Mouse (Mus musculus): ENCODE measurements around the gene N4bp2l2.

Gene N4bp2l2

GRCm38 (mm10) chr5:150583622-150584336 lies 82.2 kb downstream of the N4bp2l2 start:
- Histone ChIP-seq H3K4me3 (replicated peaks; ENCODE audit: low read length) (no peak overlapping the region), H3K27me3 (ENCODE audit: insufficient read depth, low read length) (0 out of 2 replicates have a peak, but pooled peaks cover 2% of the 10 kb centered on the region), H3K9me3 (ENCODE audit: low read length) (no peaks in the 10 kb centered on the region), H3K36me3 (ENCODE audit: insufficient read depth, low read length) (no peaks in the 10 kb centered on the region), H3K4me1 (replicated peaks; ENCODE audit: low read depth, low read length) (no peaks in the 10 kb centered on the region)
- TF ChIP-seq POU5F1 (IDR thresholded peaks at IDR 0.05; ENCODE audit: borderline replicate concordance, low read length) (no peak), CTCF (conservative IDR thresholded peaks at IDR 0.05; ENCODE audit: low read length) (no peak), NANOG (IDR thresholded peaks at IDR 0.05; ENCODE audit: borderline replicate concordance, low read length) (no peak)

GRCm38 (mm10) chr5:150583181-150583580 lies 82.8 kb downstream of the N4bp2l2 start:
- Histone ChIP-seq H3K36me3 (ENCODE audit: insufficient read depth, low read length) (no peaks in the 10 kb centered on the region), H3K4me1 (replicated peaks; ENCODE audit: low read depth, low read length) (no peaks in the 10 kb centered on the region), H3K9me3 (ENCODE audit: low read length) (no peaks in the 10 kb centered on the region), H3K27me3 (ENCODE audit: insufficient read depth, low read length) (0 out of 2 replicates have a peak, but pooled peaks cover 2% of the 10 kb centered on the region), H3K4me3 (replicated peaks; ENCODE audit: low read length) (no peak overlapping the region)
- no peak for TF ChIP-seq NANOG (IDR thresholded peaks at IDR 0.05; ENCODE audit: borderline replicate concordance, low read length)
- no peak for TF ChIP-seq CTCF (conservative IDR thresholded peaks at IDR 0.05; ENCODE audit: low read length)
- no peak for TF ChIP-seq POU5F1 (IDR thresholded peaks at IDR 0.05; ENCODE audit: borderline replicate concordance, low read length)

- Histone ChIP-seq H3K27me3 (ENCODE audit: insufficient read depth, low read length) (no peaks in the 10 kb centered on the region), H3K36me3 (ENCODE audit: insufficient read depth, low read length) (no peaks in the 10 kb centered on the region)
- TF ChIP-seq CTCF (conservative IDR thresholded peaks at IDR 0.05; ENCODE audit: low read length) (no peak), NANOG (IDR thresholded peaks at IDR 0.05; ENCODE audit: borderline replicate concordance, low read length) (no peak), POU5F1 (IDR thresholded peaks at IDR 0.05; ENCODE audit: borderline replicate concordance, low read length) (no peak)
Measured at GRCm38 (mm10) chr5:150581180-150581579, 84.8 kb downstream of the N4bp2l2 start.

GRCm38 (mm10) chr5:150578613-150579171 lies 87.3 kb downstream of the N4bp2l2 start:
- TF ChIP-seq POU5F1 (IDR thresholded peaks at IDR 0.05; ENCODE audit: borderline replicate concordance, low read length) (no peak), NANOG (IDR thresholded peaks at IDR 0.05; ENCODE audit: borderline replicate concordance, low read length) (no peak), CTCF (conservative IDR thresholded peaks at IDR 0.05; ENCODE audit: low read length) (no peak)
- H3K4me3 ChIP-seq (replicated peaks; ENCODE audit: low read length), result no peak overlapping the region
- H3K4me1 ChIP-seq (replicated peaks; ENCODE audit: low read depth, low read length), result no peaks in the 10 kb centered on the region
- no peaks in the 10 kb centered on the region for H3K27me3 ChIP-seq (ENCODE audit: insufficient read depth, low read length)
- no peaks in the 10 kb centered on the region for H3K9me3 ChIP-seq (ENCODE audit: low read length)
- H3K36me3 ChIP-seq (ENCODE audit: insufficient read depth, low read length), result peaks cover 1% of the 10 kb centered on the region

More at GRCm38 (mm10) chr5:150581180-150581579, 84.8 kb downstream of the N4bp2l2 start:
- H3K4me1 ChIP-seq (replicated peaks; ENCODE audit: low read depth, low read length), result no peaks in the 10 kb centered on the region
- no peaks in the 10 kb centered on the region for H3K9me3 ChIP-seq (ENCODE audit: low read length)
- H3K4me3 ChIP-seq (replicated peaks; ENCODE audit: low read length), result no peak overlapping the region

- TF ChIP-seq NANOG (IDR thresholded peaks at IDR 0.05; ENCODE audit: borderline replicate concordance, low read length), result no peak
- no peak for TF ChIP-seq CTCF (conservative IDR thresholded peaks at IDR 0.05; ENCODE audit: low read length)
- no peak for TF ChIP-seq POU5F1 (IDR thresholded peaks at IDR 0.05; ENCODE audit: borderline replicate concordance, low read length)
- no peaks in the 10 kb centered on the region for H3K4me1 ChIP-seq (replicated peaks; ENCODE audit: low read depth, low read length)
- no peaks in the 10 kb centered on the region for H3K27me3 ChIP-seq (ENCODE audit: insufficient read depth, low read length)
- peaks cover 20% of the 10 kb centered on the region for H3K36me3 ChIP-seq (ENCODE audit: insufficient read depth, low read length)
- no peaks in the 10 kb centered on the region for H3K9me3 ChIP-seq (ENCODE audit: low read length)
- no peak overlapping the region for H3K4me3 ChIP-seq (replicated peaks; ENCODE audit: low read length)
Measured at GRCm38 (mm10) chr5:150576832-150577231, 89.2 kb downstream of the N4bp2l2 start.

GRCm38 (mm10) chr5:150574885-150575284 lies 91.1 kb downstream of the N4bp2l2 start:
- Histone ChIP-seq H3K27me3 (ENCODE audit: insufficient read depth, low read length) (no peaks in the 10 kb centered on the region), H3K4me1 (replicated peaks; ENCODE audit: low read depth, low read length) (no peaks in the 10 kb centered on the region), H3K4me3 (replicated peaks; ENCODE audit: low read length) (no peak overlapping the region), H3K36me3 (ENCODE audit: insufficient read depth, low read length) (peaks cover 38% of the 10 kb centered on the region), H3K9me3 (ENCODE audit: low read length) (no peaks in the 10 kb centered on the region)
- TF ChIP-seq NANOG (IDR thresholded peaks at IDR 0.05; ENCODE audit: borderline replicate concordance, low read length) (no peak), POU5F1 (IDR thresholded peaks at IDR 0.05; ENCODE audit: borderline replicate concordance, low read length) (no peak), CTCF (conservative IDR thresholded peaks at IDR 0.05; ENCODE audit: low read length) (no peak)

- Histone ChIP-seq H3K36me3 (ENCODE audit: insufficient read depth, low read length) (peaks cover 43% of the 10 kb centered on the region), H3K4me3 (replicated peaks; ENCODE audit: low read length) (no peak overlapping the region), H3K4me1 (replicated peaks; ENCODE audit: low read depth, low read length) (no peaks in the 10 kb centered on the region), H3K9me3 (ENCODE audit: low read length) (no peaks in the 10 kb centered on the region), H3K27me3 (ENCODE audit: insufficient read depth, low read length) (no peaks in the 10 kb centered on the region)
- TF ChIP-seq POU5F1 (IDR thresholded peaks at IDR 0.05; ENCODE audit: borderline replicate concordance, low read length) (no peak), CTCF (conservative IDR thresholded peaks at IDR 0.05; ENCODE audit: low read length) (no peak), NANOG (IDR thresholded peaks at IDR 0.05; ENCODE audit: borderline replicate concordance, low read length) (no peak)
Measured at GRCm38 (mm10) chr5:150574403-150574802, 91.6 kb downstream of the N4bp2l2 start.

- H3K4me1 ChIP-seq (replicated peaks; ENCODE audit: low read depth, low read length), result peaks cover 6% of the 10 kb centered on the region; the same call in 1 of the 2 replicates
- H3K4me3 ChIP-seq (replicated peaks; ENCODE audit: low read length), result no peak overlapping the region
- no peaks in the 10 kb centered on the region for H3K27me3 ChIP-seq (ENCODE audit: insufficient read depth, low read length)
- no peaks in the 10 kb centered on the region for H3K9me3 ChIP-seq (ENCODE audit: low read length)
- H3K36me3 ChIP-seq (ENCODE audit: insufficient read depth, low read length), result peaks cover 78% of the 10 kb centered on the region
- TF ChIP-seq CTCF (conservative IDR thresholded peaks at IDR 0.05; ENCODE audit: low read length), result no peak
- no peak for TF ChIP-seq POU5F1 (IDR thresholded peaks at IDR 0.05; ENCODE audit: borderline replicate concordance, low read length)
- no peak for TF ChIP-seq NANOG (IDR thresholded peaks at IDR 0.05; ENCODE audit: borderline replicate concordance, low read length)
Measured at GRCm38 (mm10) chr5:150570496-150571219, 95.3 kb downstream of the N4bp2l2 start.
